Mouse (Mus musculus) ES-E14 (cell line): ENCODE measurements around the gene Trcg1.

Experiments used
- CHD2 ChIP-seq: IDR thresholded peaks from 2 replicates; pipeline ENCODE4 v1.6.1; 2014; ENCODE audit warnings: mild to moderate bottlenecking, low read depth, low read length, inconsistent platforms
- HCFC1 ChIP-seq: IDR thresholded peaks from 2 replicates; pipeline ENCODE4 v1.6.1; 2012; ENCODE audit warnings: low read length, inconsistent platforms, borderline replicate concordance; ENCODE audit not compliant: insufficient read depth
- MAFK ChIP-seq: IDR thresholded peaks from 2 replicates; pipeline ENCODE4 v1.6.1; 2014; ENCODE audit warnings: mild to moderate bottlenecking, low read depth, low read length, inconsistent platforms; ENCODE audit not compliant: insufficient read depth
- ZC3H11A ChIP-seq: IDR thresholded peaks from 2 replicates; pipeline ENCODE4 v1.6.1; 2012; ENCODE audit warnings: low read depth, mild to moderate bottlenecking, inconsistent platforms, low read length, borderline replicate concordance
- ZNF384 ChIP-seq: IDR thresholded peaks from 2 replicates; pipeline ENCODE4 v1.6.1; 2012; ENCODE audit warnings: low read depth, low read length, inconsistent platforms

GRCm38 (mm10) chr9:57283311-57283710 lies 47.0 kb downstream of the Trcg1 start:
- TF ChIP-seq CHD2 (no peak), ZNF384 (no peak), HCFC1 (no peak), MAFK (no peak), ZC3H11A (no peak)
